Mouse (Mus musculus): ENCODE measurements around the gene Ceacam3.
A peak's percentile ranks its signal among the peaks of the same experiment; 100 is the strongest.
"Not testable (repeated sequence)": the region's sequence is repeated elsewhere in the genome, so short reads cannot be mapped to it uniquely, and the experiment has no call there.

Gene Ceacam3

GRCm38 (mm10) chr7:17149931-17150330 is at the start of gene Ceacam3:
Ceacam3 (plus strand) TSS chr7:17150282.
- DNase-seq: no peak

GRCm38 (mm10) chr7:17101631-17102030 is 48.5 kb upstream of the Ceacam3 start:
- not testable (repeated sequence) for DNase-seq

GRCm38 (mm10) chr7:17135307-17135706 is 14.8 kb upstream of the Ceacam3 start:
- DNase-seq: no peak

GRCm38 (mm10) chr7:17155634-17156033 is 5.6 kb downstream of the Ceacam3 start:
- DNase-seq: peak; percentile 15

- no peak for DNase-seq
Measured at GRCm38 (mm10) chr7:17156885-17157677, 7.0 kb downstream of the Ceacam3 start.

- no peak for DNase-seq
Measured at GRCm38 (mm10) chr7:17159011-17159410, 8.9 kb downstream of the Ceacam3 start.

DNA sequence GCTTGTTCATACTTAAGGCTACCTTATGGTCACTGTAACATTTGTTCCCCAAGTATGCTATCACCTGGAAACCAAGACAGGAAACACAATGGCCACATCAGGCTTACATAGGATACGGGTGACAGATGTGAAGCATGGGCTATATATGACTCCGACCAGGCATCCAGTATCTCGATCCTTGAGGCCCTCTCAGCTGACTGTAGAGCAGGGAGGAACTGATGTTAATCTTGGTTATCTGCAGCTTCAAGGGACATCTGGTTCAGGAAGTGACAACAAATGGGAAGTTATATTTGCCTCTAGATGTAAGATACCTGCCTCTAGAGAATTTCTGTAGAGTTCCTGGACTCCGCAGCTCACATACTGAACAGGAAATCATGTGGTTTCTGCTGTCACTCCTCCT is 21.7 kb downstream of the Ceacam3 start:
- DNase-seq: no peak

- DNase-seq: no peak
Measured at GRCm38 (mm10) chr7:17203177-17203576, 53.1 kb downstream of the Ceacam3 start, which contains the start of gene Psg29. Psg29 (plus strand) TSS chr7:17203477.

- DNase-seq: peak; percentile 0
Measured at GRCm38 (mm10) chr7:17205530-17206184, 55.6 kb downstream of the Ceacam3 start.

Data from retina, postnatal 1 day (tissue).